Mouse (Mus musculus) MEL (cell line): ENCODE results near the gene Timmdc1. TPM values are rescaled to one million over a fixed set of nuclear protein-coding genes. Genes with fewer than 3 reads are reported as not detected.
A peak's percentile ranks its signal among the peaks of the same experiment; 100 is the strongest.

Experiments
- DNase-seq: peaks from one replicate; pipeline ENCODE4 v3.0.0; 2011; ENCODE audit warnings: low read depth, low spot score
- H3K27ac ChIP-seq: 2 replicates; pipeline ENCODE4 v1.5.1; 2012; ENCODE audit warnings: low read depth, mild to moderate bottlenecking, control low read depth, low read length, moderate library complexity; ENCODE audit not compliant: control insufficient read depth
- H3K27me3 ChIP-seq, 2 experiments: fragments of 150-350 bp in 1 of 2; sonication (generic) in 1 of 2; 2 replicates each; pipeline ENCODE4 v1.6.1; 2012; ENCODE audit warnings: low read length in 2 of 2, mild to moderate bottlenecking in 2 of 2, improper control_type of control experiment in 1 of 2, moderate library complexity in 1 of 2; ENCODE audit not compliant: insufficient read depth in 2 of 2, control insufficient read depth in 1 of 2
- H3K36me3 ChIP-seq, 2 experiments: 2 replicates each; pipeline ENCODE4 v1.6.1; 2012 to 2014; ENCODE audit warnings: low read length in 2 of 2, improper control_type of control experiment in 1 of 2, inconsistent platforms in 1 of 2, mild to moderate bottlenecking in 1 of 2; ENCODE audit not compliant: insufficient read depth in 2 of 2, control insufficient read depth in 1 of 2
- H3K4me1 ChIP-seq, 2 experiments: fragments of 150-350 bp in 1 of 2; sonication (generic) in 1 of 2; 2 replicates each; pipeline ENCODE4 v1.6.1; 2012; ENCODE audit warnings: low read length in 2 of 2, improper control_type of control experiment in 1 of 2, mild to moderate bottlenecking in 1 of 2; ENCODE audit not compliant: insufficient read depth in 2 of 2, control insufficient read depth in 1 of 2
- H3K4me3 ChIP-seq, 2 experiments: fragments of 150-350 bp in 1 of 2; sonication (generic) in 1 of 2; 2 replicates each; pipeline ENCODE4 v1.5.1; 2012; ENCODE audit warnings: low read depth in 2 of 2, low read length in 2 of 2, mild to moderate bottlenecking in 2 of 2, moderate library complexity in 2 of 2, control low read depth in 1 of 2, improper control_type of control experiment in 1 of 2; ENCODE audit not compliant: control insufficient read depth in 1 of 2, insufficient read depth in 1 of 2
- H3K79me2 ChIP-seq: 2 replicates; pipeline ENCODE4 v1.6.1; 2012; ENCODE audit warnings: mild to moderate bottlenecking, low read length, moderate library complexity; ENCODE audit not compliant: control insufficient read depth, poor library complexity, insufficient read depth
- H3K9ac ChIP-seq: 2 replicates; pipeline ENCODE4 v1.6.1; 2012; ENCODE audit warnings: low read depth, mild to moderate bottlenecking, control low read depth, low read length, moderate library complexity; ENCODE audit not compliant: control insufficient read depth, poor library complexity, severe bottlenecking
- H3K9me3 ChIP-seq: fragments of 150-350 bp; sonication (generic); replicated peaks from 2 replicates; pipeline ENCODE4 v1.6.1; 2012; ENCODE audit warnings: mild to moderate bottlenecking, low read length, improper control_type of control experiment, moderate library complexity; ENCODE audit not compliant: insufficient read depth
- BHLHE40 ChIP-seq: IDR thresholded peaks from 2 replicates; pipeline ENCODE4 v1.6.1; 2012; ENCODE audit warnings: low read depth, mild to moderate bottlenecking, inconsistent platforms, low read length, improper control_type of control experiment, borderline replicate concordance
- CHD1 ChIP-seq: IDR thresholded peaks from 2 replicates; pipeline ENCODE4 v1.6.1; 2012; ENCODE audit warnings: low read depth, mild to moderate bottlenecking, inconsistent platforms, low read length, improper control_type of control experiment
- E2F4 ChIP-seq: IDR thresholded peaks from 2 replicates; pipeline ENCODE4 v1.6.1; 2011; ENCODE audit warnings: low read depth, low read length, improper control_type of control experiment, borderline replicate concordance
- EP300 ChIP-seq, 2 experiments: IDR thresholded peaks; 2 replicates each; pipeline ENCODE4 v1.6.1; 2011; ENCODE audit warnings: improper control_type of control experiment in 2 of 2, low read length in 2 of 2, low read depth in 1 of 2, mild to moderate bottlenecking in 1 of 2
- ETS1 ChIP-seq: IDR thresholded peaks from 2 replicates; pipeline ENCODE4 v1.6.1; 2012; ENCODE audit warnings: low read depth, mild to moderate bottlenecking, inconsistent platforms, low read length, improper control_type of control experiment, moderate library complexity
- GATA1 ChIP-seq: IDR thresholded peaks from 2 replicates; pipeline ENCODE4 v1.6.1; 2011; ENCODE audit warnings: low read depth, low read length, improper control_type of control experiment
- HCFC1 ChIP-seq: IDR thresholded peaks from 2 replicates; pipeline ENCODE4 v1.6.1; 2012; ENCODE audit warnings: low read depth, mild to moderate bottlenecking, inconsistent platforms, low read length, improper control_type of control experiment, moderate library complexity
- JUND ChIP-seq: IDR thresholded peaks from 2 replicates; pipeline ENCODE4 v1.6.1; 2011; ENCODE audit warnings: low read depth, mild to moderate bottlenecking, improper control_type of control experiment, low read length
- MAX ChIP-seq: IDR thresholded peaks from 2 replicates; pipeline ENCODE4 v1.6.1; 2011; ENCODE audit warnings: low read length, improper control_type of control experiment
- MEF2A ChIP-seq: IDR thresholded peaks from 2 replicates; pipeline ENCODE4 v1.6.1; 2014; ENCODE audit warnings: low read depth, mild to moderate bottlenecking, inconsistent platforms, low read length, improper control_type of control experiment; ENCODE audit not compliant: poor library complexity, insufficient replicate concordance, severe bottlenecking; ENCODE audit errors: extremely low read depth
- MXI1 ChIP-seq: IDR thresholded peaks from 2 replicates; pipeline ENCODE4 v1.6.1; 2011; ENCODE audit warnings: mild to moderate bottlenecking, low read depth, low read length, improper control_type of control experiment
- MYB ChIP-seq: IDR thresholded peaks from 2 replicates; pipeline ENCODE4 v1.6.1; 2011; ENCODE audit warnings: mild to moderate bottlenecking, low read depth, low read length, improper control_type of control experiment
- NELFE ChIP-seq: IDR thresholded peaks from 2 replicates; pipeline ENCODE4 v1.6.1; 2011; ENCODE audit warnings: low read depth, low read length, improper control_type of control experiment
- NRF1 ChIP-seq: IDR thresholded peaks from 2 replicates; pipeline ENCODE4 v1.6.1; 2014; ENCODE audit warnings: low read depth, mild to moderate bottlenecking, inconsistent platforms, low read length, improper control_type of control experiment, moderate library complexity; ENCODE audit not compliant: poor library complexity, insufficient read depth, severe bottlenecking
- RAD21 ChIP-seq: IDR thresholded peaks from 2 replicates; pipeline ENCODE4 v1.6.1; 2011; ENCODE audit warnings: mild to moderate bottlenecking, low read depth, low read length, improper control_type of control experiment
- RCOR1 ChIP-seq: IDR thresholded peaks from 2 replicates; pipeline ENCODE4 v1.6.1; 2012; ENCODE audit warnings: low read depth, mild to moderate bottlenecking, inconsistent platforms, low read length, improper control_type of control experiment
- TBP ChIP-seq: IDR thresholded peaks from 2 replicates; pipeline ENCODE4 v1.8.0; 2011; ENCODE audit warnings: low read depth, low read length, improper control_type of control experiment
- ZC3H11A ChIP-seq: IDR thresholded peaks from 2 replicates; pipeline ENCODE4 v1.6.1; 2012; ENCODE audit warnings: low read depth, mild to moderate bottlenecking, inconsistent platforms, low read length, improper control_type of control experiment
- ZMIZ1 ChIP-seq: IDR thresholded peaks from 2 replicates; pipeline ENCODE4 v1.6.1; 2012; ENCODE audit warnings: low read depth, mild to moderate bottlenecking, inconsistent platforms, low read length, improper control_type of control experiment, moderate library complexity
- ZNF384 ChIP-seq: IDR thresholded peaks from 2 replicates; pipeline ENCODE4 v1.6.1; 2012; ENCODE audit warnings: low read depth, mild to moderate bottlenecking, inconsistent platforms, low read length, improper control_type of control experiment
- polyA plus RNA-seq, 2 experiments: library from polyadenylated mRNA; stranded (reverse) in 1 of 2; unstranded in 1 of 2; fragments of >175 nt in 1 of 2; fragments of >200 nt in 1 of 2; gene quantifications; 2 replicates each; pipeline versions ENCODE4 v1.2.1 to v1.2.4; 2012; ENCODE audit warnings: low replicate concordance in 2 of 2, low read depth in 1 of 2; ENCODE audit not compliant: insufficient read length in 2 of 2, insufficient read depth in 1 of 2, missing spikeins in 1 of 2
- total RNA-seq: library from RNA; depleted of rRNA; stranded (reverse); fragments of 300-350 nt; gene quantifications from 2 replicates; pipeline ENCODE4 v1.2.3, GENCODE M21; 2012

Timmdc1 gene
- total and polyA plus RNA-seq, 3 experiments, result 38.0 to 40.4 TPM; not detected in 1

GRCm38 (mm10) chr16:38571481-38571880 is 49.0 kb upstream of the Timmdc1 start:
- no peak overlapping the region for H3K9ac ChIP-seq
- no peaks in the 10 kb centered on the region for H3K9me3 ChIP-seq
- H3K36me3 ChIP-seq, result peaks cover 8 to 30% of the 10 kb centered on the region in 2 experiments
- no peak overlapping the region for H3K4me3 ChIP-seq
- no peak for TF ChIP-seq HCFC1
- no peak for TF ChIP-seq NELFE
- no peak for TF ChIP-seq MAX
- TF ChIP-seq TBP, result no peak
- TF ChIP-seq BHLHE40, result no peak
- TF ChIP-seq ZMIZ1, result no peak
- no peak for TF ChIP-seq ETS1
- no peak for TF ChIP-seq MYB
- TF ChIP-seq EP300 (IDR thresholded peaks at IDR 0.05; ENCODE audit: low read depth in 1 of 2, low read length in 2 of 2), result no peak
- TF ChIP-seq JUND, result no peak
- TF ChIP-seq RAD21, result no peak
- no peak for TF ChIP-seq NRF1
- no peak for TF ChIP-seq MEF2A
- TF ChIP-seq ZNF384, result no peak
- no peak for TF ChIP-seq RCOR1
- H3K27ac ChIP-seq, result no peak overlapping the region
- H3K79me2 ChIP-seq, result peaks cover 8% of the 10 kb centered on the region; the same call in 1 of the 2 replicates
- H3K27me3 ChIP-seq, result no peaks in the 10 kb centered on the region
- peaks cover 0 to 9% of the 10 kb centered on the region in 2 experiments; a peak in 1 of 4 replicates for H3K4me1 ChIP-seq
- no peak for DNase-seq

DNA sequence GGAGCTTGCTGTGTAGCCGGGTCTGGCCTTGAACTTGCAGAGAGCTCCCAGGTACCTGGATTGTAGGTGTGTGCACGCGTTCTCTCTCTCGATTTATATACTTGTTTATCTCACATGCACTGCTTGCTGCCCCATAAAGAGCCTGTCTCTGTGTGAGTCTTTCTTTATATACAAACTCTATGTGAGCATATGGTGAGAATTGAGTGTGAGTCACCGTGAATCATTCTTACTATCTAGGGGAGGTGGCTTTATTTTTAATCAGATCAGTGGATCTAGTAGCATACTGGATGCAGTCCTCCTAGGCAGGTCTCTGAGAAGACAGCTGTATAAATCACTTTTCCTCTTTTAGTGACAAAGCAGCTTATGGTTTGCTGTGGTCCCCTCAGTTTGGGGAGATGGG is 45.7 kb upstream of the Timmdc1 start:
- Histone ChIP-seq H3K9ac (no peak overlapping the region), H3K4me1 (peaks cover 0 to 9% of the 10 kb centered on the region in 2 experiments; a peak in 1 of 4 replicates), H3K79me2 (peaks cover 21% of the 10 kb centered on the region), H3K36me3 (peaks cover 17% of the 10 kb centered on the region in 2 experiments)
- TF ChIP-seq RAD21, result no peak
- TF ChIP-seq E2F4, result no peak
- TF ChIP-seq CHD1, result no peak
- TF ChIP-seq ZC3H11A, result no peak
- TF ChIP-seq NRF1, result no peak
- TF ChIP-seq MXI1, result no peak
- peak; percentile 43; the same call in 1 of the 2 replicates for TF ChIP-seq GATA1
- TF ChIP-seq, all 39 proteins: peak for 1
- Histone ChIP-seq H3K27me3 (no peaks in the 10 kb centered on the region), H3K9me3 (no peaks in the 10 kb centered on the region), H3K4me3 (no peak overlapping the region), H3K27ac (no peak overlapping the region)
- DNase-seq, result peak; percentile 42
